Mouse (Mus musculus) embryonic fibroblast, embryonic 13.5 days (primary cell): ENCODE data around the gene 5830411N06Rik. TPM values are rescaled to one million over a fixed set of nuclear protein-coding genes. Genes with fewer than 3 reads are reported as not detected.

ENCODE experiments used
- H3K27ac ChIP-seq: 2 replicates; pipeline ENCODE4 v1.5.1; 2012; ENCODE audit warnings: low read length, control low read depth, inconsistent platforms; ENCODE audit not compliant: insufficient read depth
- H3K4me1 ChIP-seq: 2 replicates; pipeline ENCODE4 v1.6.1; 2011; ENCODE audit warnings: low read length; ENCODE audit not compliant: control insufficient read depth, insufficient read depth
- H3K4me3 ChIP-seq: 2 replicates; pipeline ENCODE4 v1.5.1; 2011; ENCODE audit warnings: mild to moderate bottlenecking, control low read depth, low read length; ENCODE audit not compliant: insufficient read depth
- CTCF ChIP-seq: IDR thresholded peaks from 2 replicates; pipeline ENCODE4 v1.5.1; 2011; ENCODE audit warnings: mild to moderate bottlenecking, control low read depth, low read length, moderate library complexity, borderline replicate concordance; ENCODE audit not compliant: insufficient read depth
- POLR2A ChIP-seq: IDR thresholded peaks from 2 replicates; pipeline ENCODE4 v1.6.1; 2011; ENCODE audit warnings: low read depth, mild to moderate bottlenecking, control low read depth, low read length, moderate library complexity
- polyA plus RNA-seq: library from polyadenylated mRNA; stranded (reverse); fragments of >200 nt; gene quantifications from 2 replicates; pipeline ENCODE4 v1.2.4, GENCODE M21; 2011; ENCODE audit warnings: low read depth; ENCODE audit not compliant: missing spikeins, insufficient read length

The 5830411N06Rik gene
- not detected in 2 replicates for polyA plus RNA-seq

DNA sequence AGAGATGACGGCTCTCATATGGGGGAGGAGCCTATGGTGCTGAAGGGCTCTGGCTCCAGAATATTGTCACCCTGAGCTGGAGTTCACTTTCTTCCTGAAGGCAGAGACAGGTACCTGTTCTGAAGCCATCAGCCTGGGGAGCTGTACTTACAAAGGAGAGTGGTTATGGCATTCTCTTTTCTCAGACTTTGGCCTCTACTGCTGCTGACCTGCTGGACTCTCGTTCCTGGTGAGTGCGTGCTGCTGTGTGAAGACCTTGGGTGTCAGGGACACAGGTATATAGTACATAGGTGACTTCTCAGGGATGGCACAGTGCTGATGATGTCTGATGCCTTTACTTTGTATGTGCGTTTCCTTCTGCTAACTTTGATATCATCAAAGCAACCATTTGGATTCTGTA is at the start of gene 5830411N06Rik:
TSS of gene 5830411N06Rik (plus strand) at position 69 of the 400 bp plus-strand sequence.
- H3K27ac ChIP-seq = no peak within 1 kb of the TSS
- TF ChIP-seq POLR2A (no peak), CTCF (no peak)
- no peaks in the 10 kb centered on the region for H3K4me1 ChIP-seq
- H3K4me3 ChIP-seq = no peak within 1 kb of the TSS

DNA sequence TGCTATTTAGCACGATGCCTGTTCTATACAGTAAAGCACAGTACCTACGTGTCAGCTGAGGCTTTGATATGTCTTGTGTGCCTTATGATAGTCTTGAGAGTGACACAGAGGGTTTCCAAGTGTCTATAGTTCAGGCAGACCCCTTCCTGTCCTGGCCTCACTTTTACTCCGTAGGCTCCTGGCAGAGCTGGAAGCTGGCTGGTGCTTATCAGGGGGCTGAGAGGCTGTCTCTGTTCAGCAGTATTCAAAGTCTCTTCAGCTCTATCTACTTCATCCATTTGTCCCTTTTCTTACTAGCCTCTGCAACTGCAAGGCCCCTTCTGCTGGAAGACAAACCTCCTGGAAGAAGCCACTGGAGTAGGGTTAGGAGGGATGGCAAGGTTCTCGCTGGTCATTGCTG is 46.0 kb upstream of the 5830411N06Rik start:
- Histone ChIP-seq H3K27ac (no peak overlapping the region), H3K4me1 (no peaks in the 10 kb centered on the region), H3K4me3 (no peak overlapping the region)
- TF ChIP-seq CTCF = no peak

DNA sequence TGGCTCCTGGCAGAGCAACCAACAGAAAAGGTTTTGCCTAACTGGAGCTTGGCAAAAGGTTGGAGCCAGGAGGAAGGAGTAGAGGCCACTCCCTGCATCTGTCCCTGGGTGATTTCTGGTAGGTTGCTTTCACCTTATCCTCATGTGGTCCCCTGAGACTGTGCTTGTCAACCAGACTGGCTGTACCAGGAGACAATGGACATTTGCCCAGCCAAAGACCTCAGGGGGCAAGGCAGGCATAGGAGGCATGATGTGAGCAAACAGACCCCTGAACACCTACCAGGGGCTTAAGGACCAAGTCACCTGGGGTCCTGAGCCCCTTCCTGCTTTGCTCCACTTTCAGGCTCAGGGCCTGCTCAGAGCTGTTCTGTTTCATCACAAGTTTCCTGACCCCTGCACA is 41.2 kb upstream of the 5830411N06Rik start, which contains the start of gene Olfr524:
TSS of gene Olfr524 (minus strand) at position 101 of the 400 bp plus-strand sequence.
- H3K27ac ChIP-seq = no peak within 1 kb of the TSS
- no peak for TF ChIP-seq POLR2A
- TF ChIP-seq CTCF = no peak
- H3K4me3 ChIP-seq = no peak within 1 kb of the TSS
- no peaks in the 10 kb centered on the region for H3K4me1 ChIP-seq

DNA sequence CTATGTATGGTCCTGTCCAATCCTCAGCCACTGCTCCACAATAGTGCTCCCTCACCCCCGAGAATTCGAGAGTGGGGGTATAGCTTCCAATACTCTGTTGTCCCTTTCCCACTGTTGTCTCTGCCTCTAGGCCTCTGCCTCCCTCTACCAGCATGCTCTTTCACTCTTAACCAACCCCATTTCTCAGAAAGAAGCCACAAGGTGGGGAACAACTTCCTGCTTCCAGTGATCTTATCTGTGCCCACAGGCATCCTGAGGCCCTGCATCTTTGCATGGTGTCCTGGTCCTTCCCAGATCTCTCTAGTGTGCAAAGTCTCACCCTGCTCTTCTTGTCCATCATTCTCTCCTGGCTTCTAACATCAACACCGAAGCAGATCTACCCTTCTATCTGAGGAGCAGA is 40.2 kb upstream of the 5830411N06Rik start:
- Histone ChIP-seq H3K4me3 (no peak overlapping the region), H3K27ac (no peak overlapping the region)
- TF ChIP-seq POLR2A = no peak
- no peak for TF ChIP-seq CTCF

DNA sequence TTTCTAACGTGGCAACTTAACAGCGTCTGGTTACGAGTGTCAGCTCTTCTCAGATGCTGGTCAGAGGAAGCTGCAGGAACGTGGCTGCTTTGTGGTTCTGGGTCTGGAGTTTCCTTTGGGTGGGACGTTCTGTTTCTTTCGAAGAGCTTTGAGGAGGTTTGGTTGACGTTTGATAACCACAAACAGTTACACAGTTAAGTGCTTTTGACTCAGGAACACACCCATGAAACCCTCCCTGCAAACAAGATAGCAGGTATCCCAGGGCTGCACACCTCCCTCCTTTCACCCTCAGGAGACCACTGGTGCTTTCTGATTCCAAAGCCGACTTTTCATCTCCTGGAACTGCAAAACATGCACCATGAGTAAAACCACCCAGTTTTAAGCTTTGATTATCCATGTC is 38.9 kb upstream of the 5830411N06Rik start:
- TF ChIP-seq CTCF (no peak), POLR2A (no peak)
- H3K4me1 ChIP-seq = no peaks in the 10 kb centered on the region

More for the DNA sequence above, 40.2 kb upstream of the 5830411N06Rik start:
- H3K4me1 ChIP-seq = no peaks in the 10 kb centered on the region

DNA sequence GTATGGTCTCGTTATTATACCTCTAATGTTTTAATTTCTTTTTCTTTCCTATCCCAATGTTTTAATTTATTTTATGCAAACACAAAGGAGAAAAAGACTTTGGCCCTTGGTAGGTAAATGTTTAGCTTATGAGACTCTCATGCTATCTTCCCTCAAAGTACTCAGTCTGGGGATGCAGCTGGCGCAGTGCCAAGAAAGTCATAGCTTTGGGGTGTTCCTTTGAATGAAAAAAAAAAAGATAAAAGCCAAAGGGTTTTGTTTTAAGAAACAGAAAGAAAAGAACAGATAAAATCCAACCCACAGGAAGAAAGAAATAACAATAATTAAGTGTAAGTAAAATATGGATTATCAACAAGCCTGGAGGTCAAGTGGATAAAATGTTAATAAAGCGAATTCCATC is 38.4 kb upstream of the 5830411N06Rik start:
- TF ChIP-seq POLR2A (no peak), CTCF (no peak)
- Histone ChIP-seq H3K27ac (no peak overlapping the region), H3K4me1 (no peaks in the 10 kb centered on the region), H3K4me3 (no peak overlapping the region)

More for the DNA sequence above, 38.9 kb upstream of the 5830411N06Rik start:
- no peak overlapping the region for H3K27ac ChIP-seq
- H3K4me3 ChIP-seq = no peak overlapping the region

DNA sequence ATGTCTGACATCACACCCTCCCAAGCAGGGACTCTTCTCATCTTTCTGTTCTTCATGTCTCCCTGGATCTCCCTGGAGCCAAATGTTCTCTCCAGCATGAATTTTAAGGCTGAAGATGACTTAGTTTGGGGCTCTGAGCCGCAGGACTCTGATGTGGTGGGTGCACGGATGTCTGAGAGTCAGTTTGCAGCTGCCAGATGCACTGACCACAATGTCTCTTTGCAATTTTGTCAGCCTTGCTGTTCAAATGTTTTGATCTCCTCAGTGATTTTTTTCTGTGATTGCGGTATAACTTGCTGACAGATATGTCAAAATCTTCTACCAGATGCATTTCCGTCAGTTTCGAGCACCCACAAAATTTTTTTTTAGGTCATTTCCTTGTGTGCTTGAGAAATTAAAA is 33.2 kb upstream of the 5830411N06Rik start:
- no peak overlapping the region for H3K27ac ChIP-seq
- TF ChIP-seq CTCF = no peak
- no peak for TF ChIP-seq POLR2A

DNA sequence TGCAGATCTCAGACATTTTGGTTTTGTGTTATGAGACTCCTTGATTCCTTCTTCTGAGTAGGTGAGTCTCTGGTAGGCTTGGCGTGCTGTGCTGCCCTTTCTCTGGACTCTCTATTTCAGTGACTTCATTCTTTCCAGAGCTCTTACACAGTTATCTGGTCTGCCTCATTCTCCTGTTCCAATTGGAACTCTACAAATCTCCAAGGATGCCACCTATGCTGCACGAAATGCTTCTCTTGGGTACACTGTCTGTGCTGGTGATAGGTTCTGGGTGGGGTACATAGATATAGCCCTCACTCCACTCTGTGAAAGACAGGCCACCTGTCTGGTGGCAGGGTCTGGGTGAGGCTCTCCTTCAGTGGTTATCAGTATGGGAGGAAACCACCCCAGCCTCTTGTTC is 29.1 kb upstream of the 5830411N06Rik start, which contains the start of gene Cd163l1:
TSS of gene Cd163l1 (plus strand) at position 301 of the 400 bp plus-strand sequence.
- no peak within 1 kb of the TSS for H3K4me3 ChIP-seq
- H3K27ac ChIP-seq = no peak within 1 kb of the TSS
- TF ChIP-seq POLR2A (no peak), CTCF (no peak)
- H3K4me1 ChIP-seq = no peaks in the 10 kb centered on the region

More for the DNA sequence above, 33.2 kb upstream of the 5830411N06Rik start:
- Histone ChIP-seq H3K4me1 (no peaks in the 10 kb centered on the region), H3K4me3 (no peak overlapping the region)

DNA sequence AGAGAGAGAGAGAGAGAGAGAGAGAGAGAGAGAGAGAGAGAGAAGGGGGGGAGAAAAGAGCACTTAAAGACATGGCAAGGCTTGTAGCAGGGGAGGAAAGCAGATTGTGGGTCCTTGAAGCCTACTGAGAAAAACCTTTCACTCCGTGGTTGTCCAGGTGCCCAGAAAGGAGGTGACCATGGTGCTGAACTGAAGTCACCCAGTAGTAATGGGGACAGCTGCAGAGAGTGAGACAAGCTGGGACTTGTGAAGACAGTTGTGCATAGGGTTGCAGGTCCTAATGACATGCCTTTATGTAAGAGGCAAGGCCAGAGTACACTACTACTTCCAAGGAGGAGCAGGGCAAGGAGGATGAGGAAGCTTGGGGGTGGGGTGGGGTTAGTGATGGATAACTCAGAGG is 27.8 kb upstream of the 5830411N06Rik start:
- TF ChIP-seq CTCF = no peak
- TF ChIP-seq POLR2A = no peak
- Histone ChIP-seq H3K4me1 (no peaks in the 10 kb centered on the region), H3K4me3 (no peak overlapping the region), H3K27ac (no peak overlapping the region)

DNA sequence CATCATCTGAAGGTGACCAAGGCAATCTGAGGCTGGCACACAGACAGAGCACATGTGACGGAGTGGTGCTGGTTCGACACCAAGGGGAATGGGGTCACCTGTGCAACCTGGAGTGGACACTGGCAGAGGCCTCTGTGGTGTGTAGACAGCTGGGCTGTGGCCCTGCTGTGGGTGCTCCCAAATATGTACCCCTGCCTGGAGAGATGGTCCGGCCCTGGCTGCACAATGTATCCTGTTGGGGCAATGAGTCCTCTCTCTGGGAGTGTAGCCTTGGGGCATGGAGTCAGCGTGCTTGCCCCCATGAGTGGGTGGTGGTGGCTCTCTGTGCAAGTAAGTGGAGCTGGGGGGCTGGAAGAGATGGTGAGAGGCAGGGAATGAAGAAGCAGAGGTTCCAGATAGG is 26.7 kb upstream of the 5830411N06Rik start:
- H3K4me3 ChIP-seq = no peak overlapping the region
- TF ChIP-seq POLR2A = no peak
- no peak for TF ChIP-seq CTCF
- no peak overlapping the region for H3K27ac ChIP-seq
- H3K4me1 ChIP-seq = no peaks in the 10 kb centered on the region
